Comparison of ENCODE assay signal across 9 mouse cellular contexts in the genomic region with DNA sequence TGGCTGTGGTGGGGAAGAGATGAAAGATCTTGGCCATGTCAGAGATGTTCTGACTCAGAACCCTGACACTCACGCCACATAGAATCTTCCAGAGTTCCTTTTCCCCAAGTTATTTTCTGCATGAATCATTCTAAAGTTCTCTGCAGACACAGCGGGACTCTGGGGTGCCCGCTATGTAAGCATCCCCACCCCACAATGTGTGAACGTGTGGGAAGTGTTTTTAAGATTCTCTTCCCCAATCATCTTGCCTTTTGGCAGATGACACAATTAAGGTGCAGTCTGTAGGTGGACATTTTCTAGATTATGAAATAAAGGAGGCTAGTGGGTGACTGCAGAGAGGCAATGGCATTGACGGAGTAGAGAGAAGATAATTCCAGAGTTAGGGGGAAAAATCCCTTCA.
"Had no signal": no experiment of that assay in that cellular context is flagged by ENCODE, and none has a peak within 500 bp of the region (broad histone marks: within the 10 kb centered on the region; RNA-seq: fewer than 3 reads in every experiment).

No protein-coding gene starts in this region.

- ATAC-seq: intestine, embryonic 16.5 days; liver, embryonic 12.5 days had no signal

- DNase-seq: kidney, adult 2 months; kidney, postnatal 14 days; layer of hippocampus, postnatal 36 days; lung, embryonic 14.5 days; lung, postnatal 10 days; thymus, adult 18-20 months; thymus, postnatal 14 days had no signal
